Mouse (Mus musculus) lung, postnatal 0 days (tissue): ENCODE measurements at regions not wholly inside any gene's neighbourhood (a gene's known extent, or its start where the extent isn't known, plus 50 kb on each side); places are given as distances from the start of the nearest gene placed in this dataset. TPM values are rescaled to one million over a fixed set of nuclear protein-coding genes. Genes with fewer than 3 reads are reported as not detected.
"Not testable (repeated sequence)": the region's sequence is repeated elsewhere in the genome, so short reads cannot be mapped to it uniquely, and the experiment has no call there.

Experiments
- ATAC-seq: fragments of 200-750 bp; cut with Nextera tagmentation; 2 replicates; pipeline ENCODE4 v1.8.0; 2017; ENCODE audit warnings: moderate library complexity
- DNase-seq: peaks from one replicate; pipeline ENCODE4 v3.0.0-alpha.2; 2016; ENCODE audit warnings: low spot score
- H3K27ac ChIP-seq: fragments of 300-500 bp; sonication (generic); 2 replicates; pipeline ENCODE4 v1.5.1; 2014; ENCODE audit warnings: antibody characterized with exemption, mild to moderate bottlenecking, low read length, mixed read lengths
- H3K27me3 ChIP-seq: fragments of 300-500 bp; sonication (generic); replicated peaks from 2 replicates; pipeline ENCODE4 v1.6.1; 2014; ENCODE audit warnings: low read length, mixed read lengths; ENCODE audit not compliant: insufficient read depth
- H3K36me3 ChIP-seq: fragments of 300-500 bp; sonication (generic); 2 replicates; pipeline ENCODE4 v1.6.1; 2014; ENCODE audit warnings: low read length, mixed read lengths; ENCODE audit not compliant: insufficient read depth
- H3K4me1 ChIP-seq: fragments of 300-500 bp; sonication (generic); 2 replicates; pipeline ENCODE4 v1.6.1; 2014; ENCODE audit warnings: antibody characterized with exemption, low read depth, low read length, mixed read lengths; ENCODE audit not compliant: insufficient read depth
- H3K4me2 ChIP-seq: fragments of 300-500 bp; sonication (generic); replicated peaks from 2 replicates; pipeline ENCODE4 v1.6.1; 2014; ENCODE audit warnings: low read depth, mild to moderate bottlenecking, low read length, moderate library complexity, mixed read lengths
- H3K4me3 ChIP-seq: fragments of 300-500 bp; sonication (generic); 2 replicates; pipeline ENCODE4 v1.5.1; 2014; ENCODE audit warnings: low read depth, low read length
- H3K9ac ChIP-seq: fragments of 300-500 bp; sonication (generic); replicated peaks from 2 replicates; pipeline ENCODE4 v1.6.1; 2014; ENCODE audit warnings: low read depth, mild to moderate bottlenecking
- H3K9me3 ChIP-seq: fragments of 300-500 bp; sonication (generic); 2 replicates; pipeline ENCODE4 v1.6.1; 2016; ENCODE audit warnings: low read length, mixed read lengths
- CTCF ChIP-seq: IDR thresholded peaks from 2 replicates; pipeline ENCODE4 v1.5.1; 2016; ENCODE audit warnings: antibody characterized with exemption, mild to moderate bottlenecking
- EP300 ChIP-seq: IDR thresholded peaks from 2 replicates; pipeline ENCODE4 v1.6.1; 2016; ENCODE audit warnings: antibody characterized with exemption, mild to moderate bottlenecking, control low read depth
- WGBS: fragments of 180-500 bp; shearing (Covaris S2); extraction: QIAGEN DNeasy Blood & Tissue Kit; methylation state at CpG from one replicate; pipeline ENCODE4 v1.1.7; 2014; 5-methylcytosine and 5-hydroxymethylcytosine counted together
- microRNA-seq: library from miRNA; unstranded; fragments of <30 nt; microRNA quantifications from one replicate; pipeline ENCODE4, GENCODE M21; 2016

GRCm38 (mm10) chr7:113710541-113711270, 55.1 kb upstream of the Spon1 start:
- Histone ChIP-seq H3K4me3 (no peak overlapping the region), H3K36me3 (no peaks in the 10 kb centered on the region), H3K27ac (no peak overlapping the region), H3K27me3 (no peaks in the 10 kb centered on the region), H3K4me2 (no peak overlapping the region), H3K4me1 (no peaks in the 10 kb centered on the region), H3K9ac (no peak overlapping the region), H3K9me3 (no peaks in the 10 kb centered on the region)
- DNase-seq, result no peak
- TF ChIP-seq CTCF (no peak), EP300 (no peak)
- 86% methylated on average over 2 of the region's 2 CpGs for WGBS
- no peak for ATAC-seq

- not testable (repeated sequence) for H3K27me3 ChIP-seq, DNase-seq, H3K36me3 ChIP-seq, ATAC-seq, H3K4me3 ChIP-seq, H3K9me3 ChIP-seq, H3K4me2 ChIP-seq, H3K27ac ChIP-seq, H3K9ac ChIP-seq, H3K4me1 ChIP-seq
- 79% methylated on average over 3 of the region's 3 CpGs for WGBS
These were observed 54.4 kb upstream of the Spon1 start for GRCm38 (mm10) chr7:113711356-113711755.

Small RNA genes in the stretch of these regions (microRNA-seq; reads per million reads assigned to microRNA genes)
- not detected for gene Gm23700
